Mouse (Mus musculus) MEL (cell line): ENCODE measurements around the gene Efna5. TPM values are rescaled to one million over a fixed set of nuclear protein-coding genes. Genes with fewer than 3 reads are reported as not detected.

Experiments
- DNase-seq: peaks from one replicate; pipeline ENCODE4 v3.0.0; 2011; ENCODE audit warnings: low read depth, low spot score
- H3K27ac ChIP-seq: 2 replicates; pipeline ENCODE4 v1.5.1; 2012; ENCODE audit warnings: low read depth, mild to moderate bottlenecking, control low read depth, low read length, moderate library complexity; ENCODE audit not compliant: control insufficient read depth
- H3K27me3 ChIP-seq, 2 experiments: fragments of 150-350 bp in 1 of 2; sonication (generic) in 1 of 2; 2 replicates each; pipeline ENCODE4 v1.6.1; 2012; ENCODE audit warnings: low read length in 2 of 2, mild to moderate bottlenecking in 2 of 2, improper control_type of control experiment in 1 of 2, moderate library complexity in 1 of 2; ENCODE audit not compliant: insufficient read depth in 2 of 2, control insufficient read depth in 1 of 2
- H3K36me3 ChIP-seq, 2 experiments: 2 replicates each; pipeline ENCODE4 v1.6.1; 2012 to 2014; ENCODE audit warnings: low read length in 2 of 2, improper control_type of control experiment in 1 of 2, inconsistent platforms in 1 of 2, mild to moderate bottlenecking in 1 of 2; ENCODE audit not compliant: insufficient read depth in 2 of 2, control insufficient read depth in 1 of 2
- H3K4me1 ChIP-seq, 2 experiments: fragments of 150-350 bp in 1 of 2; sonication (generic) in 1 of 2; 2 replicates each; pipeline ENCODE4 v1.6.1; 2012; ENCODE audit warnings: low read length in 2 of 2, improper control_type of control experiment in 1 of 2, mild to moderate bottlenecking in 1 of 2; ENCODE audit not compliant: insufficient read depth in 2 of 2, control insufficient read depth in 1 of 2
- H3K4me3 ChIP-seq, 2 experiments: fragments of 150-350 bp in 1 of 2; sonication (generic) in 1 of 2; 2 replicates each; pipeline ENCODE4 v1.5.1; 2012; ENCODE audit warnings: low read depth in 2 of 2, low read length in 2 of 2, mild to moderate bottlenecking in 2 of 2, moderate library complexity in 2 of 2, control low read depth in 1 of 2, improper control_type of control experiment in 1 of 2; ENCODE audit not compliant: control insufficient read depth in 1 of 2, insufficient read depth in 1 of 2
- H3K79me2 ChIP-seq: 2 replicates; pipeline ENCODE4 v1.6.1; 2012; ENCODE audit warnings: mild to moderate bottlenecking, low read length, moderate library complexity; ENCODE audit not compliant: control insufficient read depth, poor library complexity, insufficient read depth
- H3K9ac ChIP-seq: 2 replicates; pipeline ENCODE4 v1.6.1; 2012; ENCODE audit warnings: low read depth, mild to moderate bottlenecking, control low read depth, low read length, moderate library complexity; ENCODE audit not compliant: control insufficient read depth, poor library complexity, severe bottlenecking
- H3K9me3 ChIP-seq: fragments of 150-350 bp; sonication (generic); replicated peaks from 2 replicates; pipeline ENCODE4 v1.6.1; 2012; ENCODE audit warnings: mild to moderate bottlenecking, low read length, improper control_type of control experiment, moderate library complexity; ENCODE audit not compliant: insufficient read depth
- BHLHE40 ChIP-seq: IDR thresholded peaks from 2 replicates; pipeline ENCODE4 v1.6.1; 2012; ENCODE audit warnings: low read depth, mild to moderate bottlenecking, inconsistent platforms, low read length, improper control_type of control experiment, borderline replicate concordance
- CHD2 ChIP-seq: IDR thresholded peaks from 2 replicates; pipeline ENCODE4 v1.6.1; 2011; ENCODE audit warnings: low read length, improper control_type of control experiment
- CTCF ChIP-seq, 3 experiments: IDR thresholded peaks in 2 of 3; conservative IDR thresholded peaks in 1 of 3; 2 replicates each; pipeline ENCODE4 v1.5.1; 2011 to 2012; ENCODE audit warnings: low read length in 3 of 3, low read depth in 2 of 3, mild to moderate bottlenecking in 2 of 3, improper control_type of control experiment in 1 of 3, inconsistent platforms in 1 of 3, mixed read lengths in 1 of 3, moderate library complexity in 1 of 3; ENCODE audit not compliant: control insufficient read depth in 1 of 3, insufficient read depth in 1 of 3, poor library complexity in 1 of 3, severe bottlenecking in 1 of 3
- ELF1 ChIP-seq: IDR thresholded peaks from 2 replicates; pipeline ENCODE4 v1.6.1; 2014; ENCODE audit warnings: low read depth, mild to moderate bottlenecking, inconsistent platforms, low read length, improper control_type of control experiment, moderate library complexity
- EP300 ChIP-seq, 2 experiments: IDR thresholded peaks; 2 replicates each; pipeline ENCODE4 v1.6.1; 2011; ENCODE audit warnings: improper control_type of control experiment in 2 of 2, low read length in 2 of 2, low read depth in 1 of 2, mild to moderate bottlenecking in 1 of 2
- ETS1 ChIP-seq: IDR thresholded peaks from 2 replicates; pipeline ENCODE4 v1.6.1; 2012; ENCODE audit warnings: low read depth, mild to moderate bottlenecking, inconsistent platforms, low read length, improper control_type of control experiment, moderate library complexity
- GABPA ChIP-seq: IDR thresholded peaks from 2 replicates; pipeline ENCODE4 v1.6.1; 2012; ENCODE audit warnings: low read depth, mild to moderate bottlenecking, inconsistent platforms, low read length, improper control_type of control experiment, moderate library complexity
- JUND ChIP-seq: IDR thresholded peaks from 2 replicates; pipeline ENCODE4 v1.6.1; 2011; ENCODE audit warnings: low read depth, mild to moderate bottlenecking, improper control_type of control experiment, low read length
- KAT2A ChIP-seq: conservative IDR thresholded peaks from 2 replicates; pipeline ENCODE4 v1.6.1; 2012; ENCODE audit warnings: low read depth, low read length, improper control_type of control experiment, inconsistent platforms
- MAFK ChIP-seq: IDR thresholded peaks from 2 replicates; pipeline ENCODE4 v1.6.1; 2011; ENCODE audit warnings: low read depth, mild to moderate bottlenecking, low read length, improper control_type of control experiment, borderline replicate concordance
- MAZ ChIP-seq: IDR thresholded peaks from 2 replicates; pipeline ENCODE4 v1.6.1; 2012; ENCODE audit warnings: low read depth, mild to moderate bottlenecking, inconsistent platforms, low read length, improper control_type of control experiment
- MEF2A ChIP-seq: IDR thresholded peaks from 2 replicates; pipeline ENCODE4 v1.6.1; 2014; ENCODE audit warnings: low read depth, mild to moderate bottlenecking, inconsistent platforms, low read length, improper control_type of control experiment; ENCODE audit not compliant: poor library complexity, insufficient replicate concordance, severe bottlenecking; ENCODE audit errors: extremely low read depth
- MYC ChIP-seq: IDR thresholded peaks from 2 replicates; pipeline ENCODE4 v1.6.1; 2011; ENCODE audit warnings: low read depth, mild to moderate bottlenecking, low read length, improper control_type of control experiment, moderate library complexity
- NELFE ChIP-seq: IDR thresholded peaks from 2 replicates; pipeline ENCODE4 v1.6.1; 2011; ENCODE audit warnings: low read depth, low read length, improper control_type of control experiment
- POLR2A ChIP-seq, 2 experiments: IDR thresholded peaks; 2 replicates each; pipeline ENCODE4 v1.6.1; 2011 to 2012; ENCODE audit warnings: low read length in 2 of 2, mild to moderate bottlenecking in 2 of 2, control low read depth in 1 of 2, improper control_type of control experiment in 1 of 2, low read depth in 1 of 2, moderate library complexity in 1 of 2; ENCODE audit not compliant: control insufficient read depth in 1 of 2, insufficient read depth in 1 of 2, poor library complexity in 1 of 2
- POLR2AphosphoS2 ChIP-seq: IDR thresholded peaks from 2 replicates; pipeline ENCODE4 v1.6.1; 2011; ENCODE audit warnings: low read length, improper control_type of control experiment
- RCOR1 ChIP-seq: IDR thresholded peaks from 2 replicates; pipeline ENCODE4 v1.6.1; 2012; ENCODE audit warnings: low read depth, mild to moderate bottlenecking, inconsistent platforms, low read length, improper control_type of control experiment
- SIN3A ChIP-seq: IDR thresholded peaks from 2 replicates; pipeline ENCODE4 v1.6.1; 2012; ENCODE audit warnings: low read length, improper control_type of control experiment, inconsistent platforms
- TBP ChIP-seq: IDR thresholded peaks from 2 replicates; pipeline ENCODE4 v1.8.0; 2011; ENCODE audit warnings: low read depth, low read length, improper control_type of control experiment
- UBTF ChIP-seq: IDR thresholded peaks from 2 replicates; pipeline ENCODE4 v1.6.1; 2012; ENCODE audit warnings: low read depth, mild to moderate bottlenecking, inconsistent platforms, low read length, improper control_type of control experiment, moderate library complexity, borderline replicate concordance; ENCODE audit not compliant: insufficient read depth
- USF1 ChIP-seq: IDR thresholded peaks from 2 replicates; pipeline ENCODE4 v1.6.1; 2014; ENCODE audit warnings: low read depth, mild to moderate bottlenecking, inconsistent platforms, low read length, improper control_type of control experiment, moderate library complexity
- USF2 ChIP-seq, 2 experiments: IDR thresholded peaks; 2 replicates each; pipeline ENCODE4 v1.6.1; 2011 to 2012; ENCODE audit warnings: improper control_type of control experiment in 2 of 2, low read length in 2 of 2, borderline replicate concordance in 1 of 2, inconsistent platforms in 1 of 2, low read depth in 1 of 2, mild to moderate bottlenecking in 1 of 2; ENCODE audit not compliant: insufficient read depth in 1 of 2
- ZKSCAN1 ChIP-seq: IDR thresholded peaks from 2 replicates; pipeline ENCODE4 v1.6.1; 2012; ENCODE audit warnings: low read depth, mild to moderate bottlenecking, inconsistent platforms, low read length, improper control_type of control experiment, moderate library complexity
- ZNF384 ChIP-seq: IDR thresholded peaks from 2 replicates; pipeline ENCODE4 v1.6.1; 2012; ENCODE audit warnings: low read depth, mild to moderate bottlenecking, inconsistent platforms, low read length, improper control_type of control experiment
- polyA plus RNA-seq, 2 experiments: library from polyadenylated mRNA; stranded (reverse) in 1 of 2; unstranded in 1 of 2; fragments of >175 nt in 1 of 2; fragments of >200 nt in 1 of 2; gene quantifications; 2 replicates each; pipeline versions ENCODE4 v1.2.1 to v1.2.4; 2012; ENCODE audit warnings: low replicate concordance in 2 of 2, low read depth in 1 of 2; ENCODE audit not compliant: insufficient read length in 2 of 2, insufficient read depth in 1 of 2, missing spikeins in 1 of 2
- total RNA-seq: library from RNA; depleted of rRNA; stranded (reverse); fragments of 300-350 nt; gene quantifications from 2 replicates; pipeline ENCODE4 v1.2.3, GENCODE M21; 2012

Efna5 gene
- total and polyA plus RNA-seq, 3 experiments, result not detected

GRCm38 (mm10) chr17:62797272-62797671 is 83.8 kb downstream of the Efna5 start:
- Histone ChIP-seq H3K27me3 (no peaks in the 10 kb centered on the region), H3K27ac (no peak overlapping the region), H3K36me3 (no peaks in the 10 kb centered on the region), H3K9me3 (no peaks in the 10 kb centered on the region), H3K4me3 (no peak overlapping the region), H3K9ac (no peak overlapping the region), H3K79me2 (no peaks in the 10 kb centered on the region), H3K4me1 (no peaks in the 10 kb centered on the region)
- TF ChIP-seq MEF2A (no peak), MAFK (no peak), ELF1 (no peak), GABPA (no peak), CHD2 (no peak)
- DNase-seq, result no peak

GRCm38 (mm10) chr17:62789291-62790290 is 91.5 kb downstream of the Efna5 start:
- H3K4me1 ChIP-seq, result no peaks in the 10 kb centered on the region
- no peaks in the 10 kb centered on the region for H3K9me3 ChIP-seq
- no peaks in the 10 kb centered on the region for H3K27me3 ChIP-seq
- peak; percentile 13 for DNase-seq
- no peak overlapping the region for H3K27ac ChIP-seq
- H3K36me3 ChIP-seq, result no peaks in the 10 kb centered on the region
- no peak overlapping the region for H3K9ac ChIP-seq
- H3K79me2 ChIP-seq, result no peaks in the 10 kb centered on the region
- H3K4me3 ChIP-seq, result no peak overlapping the region
- no peak for TF ChIP-seq MYC
- no peak for TF ChIP-seq SIN3A
- TF ChIP-seq ZNF384, result no peak
- TF ChIP-seq MAZ, result no peak
- no peak for TF ChIP-seq USF1
- TF ChIP-seq RCOR1, result no peak
- TF ChIP-seq ZKSCAN1, result no peak
- no peak for TF ChIP-seq USF2 (IDR thresholded peaks at IDR 0.05; ENCODE audit: borderline replicate concordance in 1 of 2, insufficient read depth in 1 of 2, low read depth in 1 of 2, low read length in 2 of 2)
- no peak for TF ChIP-seq BHLHE40
- no peak for TF ChIP-seq CTCF (IDR thresholded peaks at IDR 0.05 in 2 of 3, conservative IDR thresholded peaks at IDR 0.05 in 1 of 3; ENCODE audit: control insufficient read depth in 1 of 3, insufficient read depth in 1 of 3, low read depth in 2 of 3, low read length in 3 of 3, poor library complexity in 1 of 3, severe bottlenecking in 1 of 3)
- no peak for TF ChIP-seq UBTF
- no peak for TF ChIP-seq NELFE
- TF ChIP-seq TBP, result no peak
- no peak for TF ChIP-seq POLR2AphosphoS2
- TF ChIP-seq GABPA, result no peak
- TF ChIP-seq POLR2A (IDR thresholded peaks at IDR 0.05; ENCODE audit: control insufficient read depth in 1 of 2, insufficient read depth in 1 of 2, low read depth in 1 of 2, low read length in 2 of 2, poor library complexity in 1 of 2), result no peak
- no peak for TF ChIP-seq JUND
- no peak for TF ChIP-seq ETS1
- no peak for TF ChIP-seq KAT2A
- no peak for TF ChIP-seq EP300 (IDR thresholded peaks at IDR 0.05; ENCODE audit: low read depth in 1 of 2, low read length in 2 of 2)
